Mouse (Mus musculus): ENCODE data around the gene Nell2.

DNA sequence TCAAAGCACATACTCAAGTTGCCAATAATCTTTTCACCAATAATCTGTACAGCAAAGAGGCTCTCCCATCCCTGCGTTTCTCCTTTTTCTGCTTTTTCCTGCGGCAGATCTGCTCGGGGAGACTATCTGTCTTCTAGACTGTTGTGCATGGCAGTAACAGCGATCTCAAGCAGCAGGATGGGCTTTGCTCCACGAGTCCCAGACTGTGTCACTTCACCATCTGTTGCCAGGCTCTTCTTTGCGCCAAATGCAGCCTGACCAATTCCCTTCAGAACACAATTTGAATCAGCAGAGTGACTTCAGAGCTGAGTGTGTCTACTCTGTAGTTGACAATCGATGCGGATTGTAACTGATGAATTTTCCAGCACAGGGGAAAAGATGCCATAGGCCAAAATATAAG lies 484.3 kb downstream of the Nell2 start:
- TF ChIP-seq EP300 (IDR thresholded peaks at IDR 0.05; ENCODE audit: low read length) (no peak), ZC3H11A (IDR thresholded peaks at IDR 0.05; ENCODE audit: low read depth, low read length) (no peak), POLR2A (IDR thresholded peaks at IDR 0.05; ENCODE audit: low read depth, low read length) (no peak), NELFE (IDR thresholded peaks at IDR 0.05; ENCODE audit: low read depth, low read length) (no peak), KAT2A (IDR thresholded peaks at IDR 0.05; ENCODE audit: insufficient replicate concordance, low read length) (no peak)

Measured in CH12.LX (cell line).